Mouse (Mus musculus): ENCODE data around the gene Stard8.

DNA sequence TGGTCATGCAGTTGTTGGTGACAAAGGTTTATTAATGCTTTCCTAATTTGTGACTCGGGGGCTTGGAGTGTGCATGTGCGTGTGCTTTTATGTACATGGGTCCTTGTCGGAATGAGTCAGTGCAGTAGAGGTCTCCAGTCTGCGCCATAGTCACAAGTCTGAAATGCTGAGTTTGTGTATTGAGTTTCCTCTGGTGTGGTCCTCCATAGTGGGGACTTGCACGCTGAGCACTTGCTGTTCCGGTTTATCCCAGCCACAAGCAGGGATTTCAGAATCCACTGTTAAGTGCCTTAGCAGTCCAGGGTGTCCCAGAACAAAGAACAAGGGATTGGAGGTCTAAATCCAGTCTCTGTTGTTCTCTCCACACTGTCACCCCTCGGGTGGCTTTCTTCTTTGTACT is 42.3 kb downstream of the Stard8 start:
- TF ChIP-seq CTCF (IDR thresholded peaks at IDR 0.05; ENCODE audit: borderline replicate concordance, extremely low read depth, insufficient read depth, insufficient read length) (no peak), POLR2A (IDR thresholded peaks at IDR 0.05; ENCODE audit: borderline replicate concordance, extremely low read depth, insufficient read depth, insufficient read length, poor library complexity, severe bottlenecking) (no peak)
